Mouse (Mus musculus) right cerebral cortex, adult 2 months (tissue): Measurements from ENCODE around the gene Exoc6.

Source experiments
- DNase-seq, 2 experiments: peaks; one replicate each; pipeline ENCODE4 v3.0.0; 2021 to 2022; ENCODE audit warnings: low spot score in 2 of 2

The Exoc6 gene

GRCm38 (mm10) chr19:37574802-37575201 lies 24.6 kb downstream of the Exoc6 start:
- DNase-seq = no peak

DNA sequence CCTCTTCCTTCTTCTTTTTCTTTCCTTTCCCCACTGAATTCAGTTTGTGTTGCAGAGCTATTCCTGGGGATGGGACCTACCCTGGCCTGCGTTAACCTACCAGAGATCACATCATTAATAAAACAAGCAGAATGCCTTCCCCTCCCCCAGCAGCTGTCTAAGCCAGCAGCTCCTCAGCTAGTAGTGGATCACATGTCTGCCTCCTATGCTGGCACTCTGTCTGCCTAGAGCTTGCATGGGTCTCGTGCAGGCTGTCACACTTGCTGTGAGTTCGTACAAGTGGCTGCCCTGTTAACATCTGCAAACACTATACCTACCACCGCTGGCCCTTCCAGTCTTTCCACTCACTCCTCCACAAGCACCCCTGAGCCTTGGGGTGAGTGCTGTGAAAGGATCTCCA lies 29.4 kb downstream of the Exoc6 start:
- no peak for DNase-seq

- DNase-seq = no peak
Observed at GRCm38 (mm10) chr19:37580438-37580837, 30.2 kb downstream of the Exoc6 start.

- DNase-seq = no peak
Observed at GRCm38 (mm10) chr19:37585210-37585609, 35.0 kb downstream of the Exoc6 start.

GRCm38 (mm10) chr19:37585684-37586083 lies 35.5 kb downstream of the Exoc6 start:
- no peak for DNase-seq

DNA sequence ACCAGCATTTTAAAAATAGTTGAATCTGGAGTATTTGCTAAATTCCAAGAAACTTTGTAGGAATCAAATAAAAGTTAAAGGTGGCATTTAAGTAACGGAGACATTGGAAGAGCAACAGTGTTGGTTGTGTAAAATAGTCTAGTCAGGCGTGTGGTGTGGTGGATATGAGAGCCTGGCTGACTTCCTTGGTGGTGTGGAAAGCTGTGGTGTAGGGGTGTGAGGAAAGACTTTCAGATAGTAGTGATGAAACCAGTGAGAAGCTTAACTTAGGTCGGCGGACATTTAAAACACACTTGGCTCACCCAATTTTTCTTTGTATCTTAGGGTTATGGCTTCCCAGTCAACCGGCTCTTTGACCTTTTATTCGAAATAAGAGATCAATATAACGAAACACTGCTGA lies 40.3 kb downstream of the Exoc6 start:
- DNase-seq = no peak

DNA sequence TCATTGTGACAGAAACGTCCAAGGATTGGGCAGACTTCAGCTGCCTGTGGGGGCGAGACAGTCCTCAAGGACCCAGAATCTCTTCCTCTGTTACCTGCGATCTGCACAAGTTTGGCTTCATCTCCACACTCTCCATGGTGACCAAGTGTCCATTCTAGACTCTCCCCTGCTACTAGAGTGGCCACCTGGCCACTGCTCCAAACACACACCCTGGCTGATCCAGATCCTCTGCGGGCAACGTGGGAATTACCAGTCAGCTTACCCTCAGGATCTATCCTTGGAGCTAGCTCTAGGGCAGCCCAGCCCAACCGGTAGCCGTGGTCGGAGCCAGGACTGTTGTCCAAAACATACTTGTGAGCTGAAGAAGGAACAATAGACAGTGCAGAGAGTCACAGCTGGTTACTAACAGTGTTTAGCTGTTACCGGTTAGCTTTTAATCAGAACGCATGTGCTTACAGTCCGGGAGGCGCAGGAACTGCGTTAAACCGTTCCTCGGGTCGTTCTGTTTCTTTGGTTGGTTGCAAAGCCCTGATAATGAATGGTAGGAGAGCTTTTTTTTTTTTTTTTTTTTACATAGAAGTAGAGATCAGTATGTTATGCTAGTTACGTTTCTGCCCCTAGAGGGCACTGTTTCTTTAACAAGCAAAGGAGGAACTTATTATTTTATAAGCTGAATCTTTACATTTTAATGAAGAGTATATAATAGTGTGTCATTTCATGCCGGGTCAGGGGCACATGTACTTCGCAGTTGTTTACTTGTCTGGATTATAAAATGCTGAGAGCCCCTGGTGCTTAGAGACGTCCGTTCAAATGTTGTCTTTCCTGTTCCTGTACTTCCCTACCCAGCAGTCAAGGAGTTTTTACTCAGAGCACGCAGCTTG lies 52.0 kb downstream of the Exoc6 start:
- DNase-seq = peak; percentile 29 to 47

DNA sequence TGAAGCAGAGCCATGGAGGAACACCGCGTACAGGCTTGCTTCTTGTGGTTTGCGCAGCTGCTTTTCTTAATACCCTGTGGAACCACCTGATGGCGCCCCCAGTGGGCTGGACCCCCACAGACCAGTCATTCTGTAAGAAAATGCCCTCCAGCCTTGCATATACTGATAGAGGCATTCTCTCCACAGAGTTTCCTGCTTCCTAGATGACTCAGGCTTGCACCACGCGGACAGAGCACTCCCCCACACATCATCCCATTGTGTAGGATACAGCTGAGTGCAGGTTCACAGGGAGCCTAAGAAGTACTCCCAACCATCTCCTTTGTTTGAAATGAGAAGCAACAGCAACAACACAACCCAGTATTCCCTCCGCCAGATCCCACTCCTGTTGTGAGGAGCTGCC lies 59.8 kb downstream of the Exoc6 start:
- DNase-seq = no peak

- DNase-seq = no peak
Observed at GRCm38 (mm10) chr19:37612893-37613292, 62.7 kb downstream of the Exoc6 start.

DNA sequence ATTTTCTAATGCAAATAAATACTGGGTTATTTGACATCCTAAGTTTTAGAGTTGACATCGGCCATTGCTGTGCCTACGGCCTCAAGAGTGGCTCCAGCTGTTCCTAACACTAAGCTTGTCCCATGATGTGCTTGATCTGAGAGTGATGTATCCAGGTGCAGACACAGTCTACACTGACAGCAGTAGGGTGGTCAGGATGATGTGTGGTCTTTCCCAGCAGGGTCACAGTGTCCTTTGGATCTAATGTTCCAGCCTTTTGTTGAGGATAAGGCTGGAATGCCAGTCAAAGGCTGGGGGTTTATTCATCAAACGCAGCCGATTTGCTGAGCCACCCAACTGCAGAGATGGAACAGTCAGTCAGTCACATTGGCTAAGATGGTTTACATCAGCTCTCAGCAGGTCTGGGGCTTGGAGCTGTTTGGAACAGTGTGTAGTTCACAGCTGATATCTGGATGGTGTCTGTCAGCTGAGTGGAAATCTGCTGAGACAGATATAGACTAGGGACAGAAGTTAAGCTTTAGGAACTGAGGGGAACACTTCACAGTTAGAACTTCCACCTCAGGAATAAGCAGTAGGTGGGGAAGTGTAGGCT lies 64.9 kb downstream of the Exoc6 start:
- DNase-seq = no peak

- DNase-seq = no peak
Observed at GRCm38 (mm10) chr19:37647994-37648393, 97.8 kb downstream of the Exoc6 start.

- peak in 1 of 2 experiments; percentile 15 for DNase-seq
Observed at GRCm38 (mm10) chr19:37650526-37650925, 100.3 kb downstream of the Exoc6 start.

DNA sequence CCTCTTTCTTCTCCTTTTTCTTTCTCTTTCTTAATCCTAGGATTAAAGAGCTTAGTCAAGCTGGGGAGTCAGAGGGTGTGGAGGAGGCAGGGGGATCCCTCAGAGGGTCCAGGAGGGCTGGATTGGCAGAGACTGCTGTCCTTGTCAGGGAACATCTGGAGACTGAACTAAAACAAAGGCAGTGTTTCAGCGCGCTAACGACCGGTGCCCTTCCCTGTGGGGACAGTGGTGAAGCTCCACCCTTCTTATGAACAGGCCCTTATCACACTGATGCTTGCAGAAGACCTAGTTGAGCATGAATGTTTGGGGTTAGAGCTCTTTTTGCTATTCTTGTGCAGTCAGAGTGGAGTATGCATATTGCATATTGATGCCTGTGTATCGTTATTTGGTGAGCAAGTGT lies 103.8 kb downstream of the Exoc6 start:
- no peak for DNase-seq

DNA sequence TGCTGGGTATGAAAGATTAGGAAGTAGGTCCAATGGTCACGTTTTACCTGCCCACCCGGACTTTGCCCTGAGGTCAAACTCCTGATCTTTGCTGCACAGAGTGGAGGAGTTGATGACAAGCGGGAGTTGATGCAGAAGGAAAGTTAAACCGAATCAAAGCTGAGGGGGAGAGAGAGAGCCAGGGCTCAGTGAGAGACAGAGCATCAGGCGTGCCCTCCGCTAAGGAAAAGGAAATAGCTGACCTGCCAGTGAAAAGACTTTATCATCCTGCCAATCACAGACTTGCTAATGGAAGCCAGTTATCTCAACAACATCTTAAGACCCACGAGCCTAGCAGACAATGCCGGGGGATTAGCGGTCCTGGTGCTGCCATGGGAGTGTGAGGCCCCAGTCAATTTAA lies 106.2 kb downstream of the Exoc6 start:
- DNase-seq = no peak

GRCm38 (mm10) chr19:37665256-37665655 lies 115.0 kb downstream of the Exoc6 start:
- no peak for DNase-seq

- DNase-seq = no peak
Observed at GRCm38 (mm10) chr19:37667855-37668594, 117.8 kb downstream of the Exoc6 start.

DNA sequence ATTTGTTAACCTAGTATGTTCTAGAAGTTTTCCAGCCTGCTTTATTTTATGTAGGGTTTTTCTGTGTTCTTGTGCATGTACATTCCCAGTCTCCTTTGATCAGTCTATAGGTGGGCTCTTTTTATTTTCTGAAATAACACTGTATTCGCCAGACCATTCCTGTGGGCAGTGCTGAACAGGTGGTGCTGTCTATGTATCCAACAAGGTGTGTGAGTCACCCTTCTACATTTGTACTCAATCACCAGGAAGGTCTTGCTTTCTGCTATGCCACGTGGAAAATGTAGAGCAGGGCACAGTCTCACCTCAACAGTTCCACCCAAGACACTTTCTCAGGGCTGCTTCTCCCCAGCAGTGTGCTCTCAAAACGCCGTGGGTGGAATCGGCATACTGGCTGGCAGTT lies 118.4 kb downstream of the Exoc6 start:
- DNase-seq = no peak

GRCm38 (mm10) chr19:37669486-37669885 lies 119.3 kb downstream of the Exoc6 start:
- no peak for DNase-seq

DNA sequence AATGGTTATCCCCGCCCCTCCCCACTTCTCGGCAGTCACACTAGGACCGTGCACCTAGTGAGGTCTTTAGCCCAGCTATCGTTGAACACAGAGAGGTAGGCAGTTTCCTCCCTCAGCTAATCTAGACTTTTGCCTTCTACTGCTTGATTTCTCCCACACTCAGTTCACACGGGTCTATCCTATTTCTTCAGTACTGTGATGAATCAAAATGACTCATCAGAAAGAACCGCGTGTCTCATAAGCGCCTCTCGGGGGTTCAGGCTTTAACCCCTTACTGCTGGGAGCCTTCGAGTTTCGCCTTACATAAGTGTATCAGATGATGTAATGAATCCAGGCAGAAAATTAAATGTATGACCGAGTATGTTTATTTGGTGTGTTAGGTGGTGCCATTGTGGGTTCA lies 123.2 kb downstream of the Exoc6 start:
- no peak for DNase-seq

- no peak for DNase-seq
Observed at GRCm38 (mm10) chr19:37685281-37685680, 135.1 kb downstream of the Exoc6 start, which contains the start of gene Cyp26c1. TSS of gene Cyp26c1 (plus strand) at chr19:37685581.

- no peak for DNase-seq
Observed at GRCm38 (mm10) chr19:37686347-37686746, 136.1 kb downstream of the Exoc6 start.
